9 mouse cellular contexts compared by ENCODE assay signal in genomic region chr6:134802641-134803043, GRCm38 (mm10). TPM values are rescaled to one million over a fixed set of nuclear protein-coding genes. Genes with fewer than 3 reads are reported as not detected.
DNase-seq lines count a peak whose midpoint lies in the region; ATAC-seq and TF ChIP-seq lines count a peak whose summit lies in the region.
"Had no signal": no experiment of that assay in that cellular context is flagged by ENCODE, and none has a peak within 500 bp of the region (broad histone marks: within the 10 kb centered on the region; RNA-seq: fewer than 3 reads in every experiment).

No protein-coding gene starts in this region.

- no peak overlapping the region for H3K9ac ChIP-seq in kidney, embryonic 15.5 days
- H3K9ac ChIP-seq in forebrain, embryonic 11.5 days (ENCODE audit: low read length) = no peak overlapping the region
- H3K9ac ChIP-seq in heart, adult 2 months (ENCODE audit: low read depth, low read length) = no peak overlapping the region
- H3K9ac ChIP-seq: neural tube, embryonic 15.5 days had no signal

- WGBS in kidney, embryonic 15.5 days = 69% methylated on average over 9 of the region's 9 CpGs
- 80% methylated on average over 9 of the region's 9 CpGs for WGBS in forebrain, embryonic 11.5 days
- 82% methylated on average over 9 of the region's 9 CpGs for WGBS in heart, adult 2 months

- H3K27me3 ChIP-seq in kidney, embryonic 15.5 days = no peaks in the 10 kb centered on the region
- H3K27me3 ChIP-seq in forebrain, embryonic 11.5 days (ENCODE audit: control insufficient read depth, insufficient read depth, low read length) = no peaks in the 10 kb centered on the region
- no peaks in the 10 kb centered on the region for H3K27me3 ChIP-seq in heart, adult 2 months (ENCODE audit: control insufficient read depth, insufficient read depth, low read length)
- H3K27me3 ChIP-seq: neural tube, embryonic 15.5 days had no signal

- no peaks in the 10 kb centered on the region for H3K79me2 ChIP-seq in heart, adult 2 months (replicated peaks; ENCODE audit: control insufficient read depth, insufficient read depth, low read length)

- peak; percentile 3 for DNase-seq in embryo, embryonic 10 days (ENCODE audit: low spot score)
- DNase-seq in embryo, embryonic 9.5 days (ENCODE audit: extremely low spot score) = no peak
- DNase-seq in adipocyte (ENCODE audit: low spot score) = peak; percentile 77
- peak; percentile 62 to 72 for DNase-seq in lung, postnatal 4 days
- DNase-seq in forebrain, embryonic 11.5 days (ENCODE audit: low spot score) = no peak
- no peak for DNase-seq in gastrocnemius, postnatal 36 days
- no peak for DNase-seq in heart, adult 2 months

- no peaks in the 10 kb centered on the region for H3K36me3 ChIP-seq in kidney, embryonic 15.5 days
- no peaks in the 10 kb centered on the region for H3K36me3 ChIP-seq in forebrain, embryonic 11.5 days (ENCODE audit: control insufficient read depth, insufficient read depth, low read length)
- H3K36me3 ChIP-seq in heart, adult 2 months (ENCODE audit: control insufficient read depth, insufficient read depth, low read length) = no peaks in the 10 kb centered on the region
- H3K36me3 ChIP-seq: neural tube, embryonic 15.5 days had no signal

- H3K4me2 ChIP-seq in kidney, embryonic 15.5 days = no peak overlapping the region
- H3K4me2 ChIP-seq in forebrain, embryonic 11.5 days (ENCODE audit: low read depth, low read length, severe bottlenecking) = no peak overlapping the region
- H3K4me2 ChIP-seq: neural tube, embryonic 15.5 days had no signal

- intact Hi-C loops in gastrocnemius, postnatal 36 days (cut with DNase I) = loop anchor here (10.0 kb wide), 1 partner anchor 378 kb away; no protein-coding TSS in a partner anchor
- intact Hi-C loops in heart, adult 2 months (cut with DNase I) = no loop called here

- H3K9me3 ChIP-seq in kidney, embryonic 15.5 days (replicated peaks) = no peaks in the 10 kb centered on the region
- H3K9me3 ChIP-seq in forebrain, embryonic 11.5 days (ENCODE audit: control insufficient read depth, low read length) = no peaks in the 10 kb centered on the region
- H3K9me3 ChIP-seq: neural tube, embryonic 15.5 days had no signal

- peak; percentile 78 for ATAC-seq in kidney, embryonic 15.5 days (replicated peaks; ENCODE audit: low FRiP score)
- no peak for ATAC-seq in forebrain, embryonic 11.5 days (replicated peaks; ENCODE audit: low FRiP score)

- no peak overlapping the region for H3K4me3 ChIP-seq in kidney, embryonic 15.5 days (replicated peaks)
- no peak overlapping the region for H3K4me3 ChIP-seq in forebrain, embryonic 11.5 days (ENCODE audit: low read depth, low read length)
- H3K4me3 ChIP-seq in heart, adult 2 months = no peak overlapping the region
- H3K4me3 ChIP-seq: neural tube, embryonic 15.5 days had no signal

- no peak for TF ChIP-seq POLR2A in heart, adult 2 months (IDR thresholded peaks at IDR 0.05; ENCODE audit: insufficient read depth, low read depth, low read length)

- H3K27ac ChIP-seq in kidney, embryonic 15.5 days = peak overlapping the region; percentile 85
- H3K27ac ChIP-seq in forebrain, embryonic 11.5 days (ENCODE audit: low read depth, low read length) = no peak overlapping the region
- H3K27ac ChIP-seq in heart, adult 2 months = no peak overlapping the region
- H3K27ac ChIP-seq: neural tube, embryonic 15.5 days had no signal

- no peak for TF ChIP-seq EP300 in heart, adult 2 months (IDR thresholded peaks at IDR 0.05; ENCODE audit: insufficient read depth, low read depth, low read length)

- TF ChIP-seq CTCF in heart, adult 2 months (IDR thresholded peaks at IDR 0.05) = no peak

- no peaks in the 10 kb centered on the region for H3K4me1 ChIP-seq in kidney, embryonic 15.5 days
- H3K4me1 ChIP-seq in forebrain, embryonic 11.5 days (replicated peaks; ENCODE audit: control insufficient read depth, insufficient read depth, low read length) = no peaks in the 10 kb centered on the region
- H3K4me1 ChIP-seq in heart, adult 2 months (ENCODE audit: control insufficient read depth, insufficient read depth, low read length) = no peaks in the 10 kb centered on the region
- H3K4me1 ChIP-seq: neural tube, embryonic 15.5 days had no signal

RNA-seq across cellular contexts. Expression of gene Dusp16, which starts 10.2 kb away (rescaled TPM):
- polyA plus RNA-seq in kidney, embryonic 15.5 days (2015; fragmentation: Nextera tagmentation; extraction: Ambion mirVana) = 11.0 and 11.8 TPM in 2 replicates
- polyA plus RNA-seq in forebrain, embryonic 11.5 days (2014; fragmentation: Nextera tagmentation; extraction: Ambion mirVana) = 24.9 and 28.3 TPM in 2 replicates
- 10 to 100 TPM; 14.4 to 16.4 TPM for total RNA-seq in gastrocnemius, postnatal 36 days (2021)
- 10 to 100 TPM; 20.9 to 23.8 TPM for total RNA-seq in heart, adult 2 months (2021)
- polyA plus RNA-seq in heart, adult 2 months (2012; rRNA removed) = 8.2 and 18.7 TPM in 2 replicates

RNA-seq across cellular contexts. Expression of gene Crebl2, which starts 27.3 kb away (rescaled TPM):
- polyA plus RNA-seq in kidney, embryonic 15.5 days (2015; fragmentation: Nextera tagmentation; extraction: Ambion mirVana) = 2.3 and 3.1 TPM in 2 replicates
- polyA plus RNA-seq in forebrain, embryonic 11.5 days (2014; fragmentation: Nextera tagmentation; extraction: Ambion mirVana) = 0.87 and 1.1 TPM in 2 replicates
- total RNA-seq in gastrocnemius, postnatal 36 days (2021) = 1 to 10 TPM; 6.7 to 8.3 TPM
- 10 to 100 TPM; 12.2 to 16.2 TPM for total RNA-seq in heart, adult 2 months (2021)
- polyA plus RNA-seq in heart, adult 2 months (2012; rRNA removed) = 9.2 and 15.3 TPM in 2 replicates

Comparison
In these comparisons a context has a peak if more than half of its experiments do, and no peak if none do; other contexts are left out.
1. DNase-seq: peak in embryo, embryonic 10 days (single experiment), adipocyte (single experiment) and lung, postnatal 4 days (2 of 2); none in embryo, embryonic 9.5 days (single experiment), forebrain, embryonic 11.5 days (single experiment), gastrocnemius, postnatal 36 days (0 of 2) and heart, adult 2 months (0 of 2).